8 mouse cellular contexts compared by ENCODE assay signal in genomic region chr5:92604452-92605247, GRCm38 (mm10). TPM values are rescaled to one million over a fixed set of nuclear protein-coding genes. Genes with fewer than 3 reads are reported as not detected.
DNase-seq lines count a peak whose midpoint lies in the region; ATAC-seq lines count a peak whose summit lies in the region.

No protein-coding gene starts in this region.

- intact Hi-C loops in heart, postnatal 10 days (cut with DNase I) = loop anchor here (5.0 kb wide), 1 partner anchor 97 kb away; the partner anchor contains the start of gene Scarb2

- 89% methylated on average over 10 of the region's 10 CpGs for WGBS in forebrain, embryonic 11.5 days
- WGBS in forebrain, embryonic 15.5 days = 71% methylated on average over 10 of the region's 10 CpGs

- ATAC-seq in forebrain, embryonic 11.5 days (replicated peaks; ENCODE audit: low FRiP score) = no peak
- ATAC-seq in forebrain, embryonic 15.5 days (replicated peaks) = no peak

- H3K4me1 ChIP-seq in forebrain, embryonic 11.5 days (replicated peaks; ENCODE audit: control insufficient read depth, insufficient read depth, low read length) = no peaks in the 10 kb centered on the region
- H3K4me1 ChIP-seq in forebrain, embryonic 15.5 days = peaks cover 12% of the 10 kb centered on the region; the same call in 1 of the 2 replicates

- H3K27ac ChIP-seq in forebrain, embryonic 11.5 days (ENCODE audit: low read depth, low read length) = no peak overlapping the region
- no peak overlapping the region for H3K27ac ChIP-seq in forebrain, embryonic 15.5 days (replicated peaks)

- no peak overlapping the region for H3K4me2 ChIP-seq in forebrain, embryonic 11.5 days (ENCODE audit: low read depth, low read length, severe bottlenecking)
- H3K4me2 ChIP-seq in forebrain, embryonic 15.5 days (replicated peaks) = no peak overlapping the region

- H3K9me3 ChIP-seq in forebrain, embryonic 11.5 days (ENCODE audit: control insufficient read depth, low read length) = no peaks in the 10 kb centered on the region
- H3K9me3 ChIP-seq in forebrain, embryonic 15.5 days = no peaks in the 10 kb centered on the region

- no peaks in the 10 kb centered on the region; the same call in 1 of the 2 replicates for H3K27me3 ChIP-seq in forebrain, embryonic 11.5 days (ENCODE audit: control insufficient read depth, insufficient read depth, low read length)
- H3K27me3 ChIP-seq in forebrain, embryonic 15.5 days = no peaks in the 10 kb centered on the region

- no peak overlapping the region for H3K9ac ChIP-seq in forebrain, embryonic 11.5 days (ENCODE audit: low read length)
- H3K9ac ChIP-seq in forebrain, embryonic 15.5 days (replicated peaks) = no peak overlapping the region

- H3K36me3 ChIP-seq in forebrain, embryonic 11.5 days (ENCODE audit: control insufficient read depth, insufficient read depth, low read length) = no peaks in the 10 kb centered on the region
- H3K36me3 ChIP-seq in forebrain, embryonic 15.5 days = no peaks in the 10 kb centered on the region

- peak; percentile 38 for DNase-seq in forebrain, embryonic 11.5 days (ENCODE audit: low spot score)
- DNase-seq in adrenal gland, adult 8-10 months = peak; percentile 11
- DNase-seq in heart, postnatal 10 days = peak; percentile 63 to 66
- peak; percentile 46 to 62 for DNase-seq in lung, adult 18-20 months
- DNase-seq in right cerebral cortex, adult 2 months (ENCODE audit: low spot score in 2 of 2) = no peak
- no peak for DNase-seq in layer of hippocampus, postnatal 25 days (ENCODE audit: extremely low spot score in 1 of 2, low spot score in 1 of 2)
- DNase-seq in thymus, adult 18-20 months = no peak

- no peak overlapping the region for H3K4me3 ChIP-seq in forebrain, embryonic 11.5 days (ENCODE audit: low read depth, low read length)
- H3K4me3 ChIP-seq in forebrain, embryonic 15.5 days = no peak overlapping the region

RNA-seq across cellular contexts. Expression of gene Stbd1, which starts 1.8 kb away (rescaled TPM):
- 6.3 and 7.0 TPM in 2 replicates for polyA plus RNA-seq in forebrain, embryonic 11.5 days (2014; fragmentation: Nextera tagmentation; extraction: Ambion mirVana)
- 3.4 TPM in 2 replicates for polyA plus RNA-seq in forebrain, embryonic 15.5 days (2015; fragmentation: Nextera tagmentation; extraction: Ambion mirVana)
- total RNA-seq in adrenal gland, adult 8-10 months (2022) = 1 to 10 TPM; 4.8 to 6.1 (median 5.5) TPM
- 10 to 100 TPM in 1 of 2 experiments, 1 to 10 TPM in 1; 9.4 to 12.7 TPM for total RNA-seq in heart, postnatal 10 days (2021)
- total RNA-seq in layer of hippocampus, postnatal 25 days (2021) = 1 to 10 TPM; 2.2 to 2.7 TPM

RNA-seq across cellular contexts. Expression of gene Fam47e, which starts 49.8 kb away (rescaled TPM):
- polyA plus RNA-seq in forebrain, embryonic 11.5 days (2014; fragmentation: Nextera tagmentation; extraction: Ambion mirVana) = not detected in 2 replicates
- polyA plus RNA-seq in forebrain, embryonic 15.5 days (2015; fragmentation: Nextera tagmentation; extraction: Ambion mirVana) = 0.42 and 0.69 TPM in 2 replicates
- total RNA-seq in adrenal gland, adult 8-10 months (2022) = not detected
- not detected for total RNA-seq in heart, postnatal 10 days (2021)
- total RNA-seq in layer of hippocampus, postnatal 25 days (2021) = under 1 TPM in 1 of 2 experiments, not detected in 1; 0.42 TPM

Comparison
In these comparisons a context has a peak if more than half of its experiments do, and no peak if none do; other contexts are left out.
1. DNase-seq: peak in forebrain, embryonic 11.5 days (single experiment), adrenal gland, adult 8-10 months (single experiment), heart, postnatal 10 days (2 of 2) and lung, adult 18-20 months (2 of 2); none in right cerebral cortex, adult 2 months (0 of 2), layer of hippocampus, postnatal 25 days (0 of 2) and thymus, adult 18-20 months (0 of 2).